Mouse (Mus musculus) brain, embryonic 14.5 days (tissue): ENCODE data around the gene Mdga2.

Experiments used
- CTCF ChIP-seq: fragments of 200-500 bp; IDR thresholded peaks from 2 replicates; pipeline ENCODE4 v1.5.1; 2012; ENCODE audit warnings: inconsistent platforms, mild to moderate bottlenecking, moderate library complexity, borderline replicate concordance; ENCODE audit not compliant: insufficient read depth, insufficient read length; ENCODE audit errors: extremely low read depth
- POLR2A ChIP-seq: fragments of 200-500 bp; IDR thresholded peaks from 2 replicates; pipeline ENCODE4 v1.6.1; 2012; ENCODE audit warnings: mild to moderate bottlenecking, inconsistent platforms, borderline replicate concordance; ENCODE audit not compliant: poor library complexity, insufficient read depth, insufficient read length, severe bottlenecking; ENCODE audit errors: extremely low read depth

DNA sequence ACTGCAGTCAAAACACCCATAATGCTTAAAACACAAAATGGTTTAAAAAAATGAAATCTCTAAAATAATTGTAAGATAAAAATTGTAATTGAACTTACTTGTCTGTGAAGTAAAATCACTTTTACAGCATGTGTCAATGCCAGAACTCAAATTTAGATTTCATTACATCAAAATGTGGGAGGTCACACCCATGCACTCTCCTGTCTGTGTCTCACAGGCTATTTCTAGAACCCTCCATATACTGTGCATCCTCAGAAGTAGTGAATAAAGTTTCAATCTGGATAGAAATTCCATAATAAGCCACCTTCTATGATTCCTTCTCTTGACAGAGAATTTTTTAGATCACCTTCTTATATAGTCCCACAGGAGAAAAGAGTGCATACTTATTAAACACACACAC, 466.7 kb downstream of the Mdga2 start:
- no peak for TF ChIP-seq CTCF
- TF ChIP-seq POLR2A, result no peak
